21 mouse cellular contexts compared by ENCODE assay signal in genomic region chr3:69730930-69731329, GRCm38 (mm10). TPM values are rescaled to one million over a fixed set of nuclear protein-coding genes. Genes with fewer than 3 reads are reported as not detected.
DNase-seq lines count a peak whose midpoint lies in the region; ATAC-seq and TF ChIP-seq lines count a peak whose summit lies in the region.
"Had no signal": no experiment of that assay in that cellular context is flagged by ENCODE, and none has a peak within 500 bp of the region (broad histone marks: within the 10 kb centered on the region; RNA-seq: fewer than 3 reads in every experiment).

No protein-coding gene starts in this region.

- H3K27ac ChIP-seq in heart, embryonic 15.5 days: no peak overlapping the region
- H3K27ac ChIP-seq in heart, postnatal 0 days (ENCODE audit: low read depth): no peak overlapping the region
- no peak overlapping the region for H3K27ac ChIP-seq in heart, embryonic 10.5 days
- H3K27ac ChIP-seq in midbrain, embryonic 11.5 days (ENCODE audit: low read depth, low read length): no peak overlapping the region
- H3K27ac ChIP-seq in midbrain, embryonic 13.5 days: no peak overlapping the region

- DNase-seq in heart, adult 18-20 months: no peak
- peak; percentile 22 for DNase-seq in heart, postnatal 0 days (ENCODE audit: low spot score)
- DNase-seq in heart, embryonic 10.5 days (ENCODE audit: low spot score): no peak
- DNase-seq in midbrain, embryonic 11.5 days (ENCODE audit: low spot score, missing footprints): peak; percentile 19
- DNase-seq: adrenal gland, adult 2 months; adrenal gland, adult 8-10 months; adrenal gland, postnatal 10 days; adrenal gland, postnatal 14 days; adrenal gland, postnatal 25 days; adrenal gland, postnatal 36 days; B cell, adult 2 months; cerebellum, adult 11 months; cerebellum, adult 11-12 months; cerebellum, adult 18-20 months had no signal

- no peak overlapping the region for H3K9ac ChIP-seq in heart, embryonic 15.5 days
- H3K9ac ChIP-seq in heart, postnatal 0 days (replicated peaks; ENCODE audit: low read depth, low read length): no peak overlapping the region
- no peak overlapping the region for H3K9ac ChIP-seq in midbrain, embryonic 11.5 days (ENCODE audit: low read length)
- H3K9ac ChIP-seq in midbrain, embryonic 13.5 days (replicated peaks): no peak overlapping the region

- H3K4me3 ChIP-seq in heart, embryonic 15.5 days: no peak overlapping the region
- no peak overlapping the region for H3K4me3 ChIP-seq in heart, postnatal 0 days (ENCODE audit: low read depth, low read length)
- no peak overlapping the region for H3K4me3 ChIP-seq in heart, embryonic 10.5 days
- no peak overlapping the region for H3K4me3 ChIP-seq in midbrain, embryonic 11.5 days (ENCODE audit: low read depth, low read length)
- no peak overlapping the region for H3K4me3 ChIP-seq in midbrain, embryonic 13.5 days (replicated peaks)

- H3K27me3 ChIP-seq in heart, embryonic 15.5 days: no peaks in the 10 kb centered on the region
- no peaks in the 10 kb centered on the region for H3K27me3 ChIP-seq in heart, postnatal 0 days (ENCODE audit: control insufficient read depth, insufficient read depth, low read length)
- no peaks in the 10 kb centered on the region for H3K27me3 ChIP-seq in heart, embryonic 10.5 days (ENCODE audit: insufficient read depth, poor library complexity, severe bottlenecking)
- H3K27me3 ChIP-seq in midbrain, embryonic 11.5 days (ENCODE audit: control insufficient read depth, insufficient read depth, low read length): no peaks in the 10 kb centered on the region
- no peaks in the 10 kb centered on the region for H3K27me3 ChIP-seq in midbrain, embryonic 13.5 days
- H3K27me3 ChIP-seq: CH12.LX, Patski had no signal

- 0 out of 2 replicates have a peak, but pooled peaks have one; percentile 53 for ATAC-seq in heart, embryonic 15.5 days (replicated peaks; ENCODE audit: insufficient number of reproducible peaks, insufficient read depth, low FRiP score, low read depth)
- ATAC-seq in heart, postnatal 0 days (ENCODE audit: insufficient read depth, low read depth): peak; percentile 70
- no peak for ATAC-seq in midbrain, embryonic 11.5 days (ENCODE audit: low FRiP score)
- no peak for ATAC-seq in midbrain, embryonic 13.5 days
- ATAC-seq: activated CD4-positive, CD25-positive, alpha-beta regulatory T cell, adult 4 months; CD4-positive, CD25-positive, alpha-beta regulatory T cell, adult 4 months; Patski had no signal

- peaks cover 49% of the 10 kb centered on the region for H3K36me3 ChIP-seq in heart, embryonic 15.5 days
- peaks cover 37% of the 10 kb centered on the region for H3K36me3 ChIP-seq in heart, postnatal 0 days (replicated peaks; ENCODE audit: control insufficient read depth, insufficient read depth, low read length)
- peaks cover 68% of the 10 kb centered on the region for H3K36me3 ChIP-seq in heart, embryonic 10.5 days
- H3K36me3 ChIP-seq in midbrain, embryonic 11.5 days (ENCODE audit: control insufficient read depth, insufficient read depth, low read length): peaks cover 5% of the 10 kb centered on the region; the same call in 1 of the 2 replicates
- H3K36me3 ChIP-seq in midbrain, embryonic 13.5 days: peaks cover 45% of the 10 kb centered on the region

- no peak for TF ChIP-seq CTCF in heart, postnatal 0 days (IDR thresholded peaks at IDR 0.05; ENCODE audit: low read depth)

- H3K4me2 ChIP-seq in heart, embryonic 15.5 days: no peak overlapping the region
- no peak overlapping the region for H3K4me2 ChIP-seq in heart, postnatal 0 days (ENCODE audit: low read depth, low read length)
- no peak overlapping the region for H3K4me2 ChIP-seq in midbrain, embryonic 11.5 days
- no peak overlapping the region for H3K4me2 ChIP-seq in midbrain, embryonic 13.5 days (replicated peaks)

- no peaks in the 10 kb centered on the region for H3K9me3 ChIP-seq in heart, embryonic 15.5 days (replicated peaks)
- H3K9me3 ChIP-seq in heart, postnatal 0 days (replicated peaks; ENCODE audit: control insufficient read depth, low read length): no peaks in the 10 kb centered on the region
- H3K9me3 ChIP-seq in heart, embryonic 10.5 days: no peaks in the 10 kb centered on the region
- no peaks in the 10 kb centered on the region for H3K9me3 ChIP-seq in midbrain, embryonic 11.5 days (ENCODE audit: control insufficient read depth, low read length)
- H3K9me3 ChIP-seq in midbrain, embryonic 13.5 days: no peaks in the 10 kb centered on the region
- H3K9me3 ChIP-seq: G1E had no signal

- peaks cover 6% of the 10 kb centered on the region; the same call in 1 of the 2 replicates for H3K4me1 ChIP-seq in heart, embryonic 15.5 days (replicated peaks)
- no peaks in the 10 kb centered on the region for H3K4me1 ChIP-seq in heart, postnatal 0 days (ENCODE audit: control insufficient read depth, insufficient read depth)
- peaks cover 4% of the 10 kb centered on the region; the same call in 1 of the 2 replicates for H3K4me1 ChIP-seq in heart, embryonic 10.5 days
- H3K4me1 ChIP-seq in midbrain, embryonic 11.5 days (ENCODE audit: control insufficient read depth, insufficient read depth, low read length): no peaks in the 10 kb centered on the region
- no peaks in the 10 kb centered on the region for H3K4me1 ChIP-seq in midbrain, embryonic 13.5 days (replicated peaks)

- no peak for TF ChIP-seq EP300 in heart, postnatal 0 days (IDR thresholded peaks at IDR 0.05; ENCODE audit: low read depth)

RNA-seq across cellular contexts. Expression of gene Nmd3, which starts 9.1 kb away (rescaled TPM):
- polyA plus RNA-seq in heart, embryonic 15.5 days (2015; fragmentation: Nextera tagmentation; extraction: Ambion mirVana): 89.7 and 94.4 TPM in 2 replicates
- 10 to 100 TPM; 43.9 to 45.7 TPM for total RNA-seq in heart, adult 18-20 months (2021)
- 32.0 and 73.4 TPM in 2 replicates for total RNA-seq in heart, postnatal 0 days (2014; rRNA removed; ENCODE audit: low replicate concordance)
- polyA plus RNA-seq in heart, postnatal 0 days (2015; fragmentation: Nextera tagmentation; extraction: Ambion mirVana): 77.5 and 89.2 TPM in 2 replicates
- 139 and 149 TPM in 2 replicates for polyA plus RNA-seq in heart, embryonic 10.5 days (2016; fragmentation: Nextera tagmentation; extraction: Ambion mirVana)
- 142 TPM in 2 replicates for polyA plus RNA-seq in midbrain, embryonic 11.5 days (2014; fragmentation: Nextera tagmentation; extraction: Ambion mirVana)
- polyA plus RNA-seq in midbrain, embryonic 13.5 days (2015; fragmentation: Nextera tagmentation; extraction: Ambion mirVana): 103 and 116 TPM in 2 replicates

Comparison
In these comparisons a context has a peak if more than half of its experiments do, and no peak if none do; other contexts are left out.
1. DNase-seq: peak in heart, postnatal 0 days (single experiment) and midbrain, embryonic 11.5 days (single experiment); none in heart, adult 18-20 months (0 of 2) and heart, embryonic 10.5 days (single experiment).
2. ATAC-seq: peak in heart, embryonic 15.5 days (single experiment) and heart, postnatal 0 days (single experiment); none in midbrain, embryonic 11.5 days (single experiment) and midbrain, embryonic 13.5 days (single experiment).